Mouse (Mus musculus) lung, postnatal 0 days (tissue): ENCODE results near the gene Plxdc2.

Experiments used
- CTCF ChIP-seq: IDR thresholded peaks from 2 replicates; pipeline ENCODE4 v1.5.1; 2016; ENCODE audit warnings: antibody characterized with exemption, mild to moderate bottlenecking
- EP300 ChIP-seq: IDR thresholded peaks from 2 replicates; pipeline ENCODE4 v1.6.1; 2016; ENCODE audit warnings: antibody characterized with exemption, mild to moderate bottlenecking, control low read depth

- no peak for TF ChIP-seq CTCF
- TF ChIP-seq EP300: no peak
Measured at GRCm38 (mm10) chr2:16456264-16456780, 100.2 kb downstream of the Plxdc2 start.
